Mouse (Mus musculus) ES-Bruce4 (cell line): ENCODE results near the gene Mob3a. TPM values are rescaled to one million over a fixed set of nuclear protein-coding genes. Genes with fewer than 3 reads are reported as not detected.
A peak's percentile ranks its signal among the peaks of the same experiment; 100 is the strongest.

Experiments
- H3K27ac ChIP-seq: 2 replicates; pipeline ENCODE4 v1.5.1; 2012; ENCODE audit warnings: low read length, inconsistent platforms; ENCODE audit not compliant: insufficient read depth
- H3K27me3 ChIP-seq: 2 replicates; pipeline ENCODE4 v1.6.1; 2012; ENCODE audit warnings: mild to moderate bottlenecking, low read length, inconsistent platforms; ENCODE audit not compliant: control insufficient read depth, poor library complexity, insufficient read depth, severe bottlenecking
- H3K36me3 ChIP-seq: 2 replicates; pipeline ENCODE4 v1.6.1; 2012; ENCODE audit warnings: inconsistent platforms, mild to moderate bottlenecking, low read length, moderate library complexity; ENCODE audit not compliant: control insufficient read depth, poor library complexity, insufficient read depth, severe bottlenecking
- H3K4me1 ChIP-seq: one replicate; pipeline ENCODE4 v1.8.1; 2011; ENCODE audit warnings: low read length; ENCODE audit not compliant: control insufficient read depth, insufficient read depth
- H3K4me3 ChIP-seq: 2 replicates; pipeline ENCODE4 v1.5.1; 2011; ENCODE audit warnings: low read depth, mild to moderate bottlenecking, low read length
- H3K9ac ChIP-seq: 2 replicates; pipeline ENCODE4 v1.6.1; 2012; ENCODE audit warnings: low read depth, mild to moderate bottlenecking, inconsistent platforms; ENCODE audit not compliant: poor library complexity, severe bottlenecking
- H3K9me3 ChIP-seq: replicated peaks from 2 replicates; pipeline ENCODE4 v1.6.1; 2012; ENCODE audit warnings: mild to moderate bottlenecking, low read length, inconsistent platforms; ENCODE audit not compliant: control insufficient read depth, poor library complexity, insufficient read depth, severe bottlenecking
- CTCF ChIP-seq: IDR thresholded peaks from one replicate; pipeline ENCODE4 v1.8.1; 2011; ENCODE audit warnings: low read depth, low read length
- EP300 ChIP-seq: IDR thresholded peaks from 2 replicates; pipeline ENCODE4 v1.6.1; 2011; ENCODE audit warnings: low read depth, low read length; ENCODE audit not compliant: insufficient read depth
- POLR2A ChIP-seq: IDR thresholded peaks from one replicate; pipeline ENCODE4 v1.8.1; 2011; ENCODE audit warnings: low read length; ENCODE audit not compliant: insufficient read depth
- polyA plus RNA-seq: library from polyadenylated mRNA; stranded (reverse); fragments of >200 nt; gene quantifications from 2 replicates; pipeline ENCODE4 v1.2.4, GENCODE M21; 2011; ENCODE audit warnings: low read depth; ENCODE audit not compliant: missing spikeins, insufficient read depth, insufficient read length

Mob3a gene
- polyA plus RNA-seq, 1 experiment, result 19.8 TPM

DNA sequence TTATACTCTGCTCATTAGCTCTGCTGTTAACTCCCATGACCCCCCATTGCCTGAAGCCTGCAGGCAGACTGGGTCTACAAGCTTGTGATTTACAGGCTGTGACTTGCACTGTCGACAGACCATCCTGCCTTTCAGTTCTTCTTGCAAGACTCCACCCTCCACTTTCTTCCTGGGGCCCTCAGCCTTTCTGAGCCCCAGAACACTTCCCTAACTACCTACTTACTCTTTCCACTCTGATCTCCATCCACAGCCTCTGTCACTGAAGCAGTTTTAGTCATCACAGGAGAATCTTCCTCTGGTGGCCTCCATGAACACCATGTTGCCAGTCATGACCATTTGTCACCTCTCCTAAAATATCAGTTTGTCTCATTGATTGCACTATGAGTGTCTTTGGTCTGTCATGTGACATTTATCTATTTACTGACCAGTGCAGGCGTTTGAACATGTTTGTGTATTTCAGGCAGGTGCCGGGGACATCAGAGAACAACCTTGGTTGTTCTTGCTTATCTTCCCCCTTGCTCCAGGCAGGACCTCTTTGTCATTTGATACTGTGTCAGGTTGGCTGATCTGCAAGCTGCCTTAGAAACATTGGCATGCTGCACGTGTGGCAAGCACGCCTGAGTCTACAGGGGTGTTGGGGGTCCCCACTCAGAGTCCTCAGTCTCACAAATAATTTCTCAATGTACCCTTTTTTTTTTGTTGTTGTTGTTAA, 38.1 kb downstream of the Mob3a start:
- Histone ChIP-seq H3K9ac (0 out of 2 replicates have a peak overlapping the region, but pooled peaks have one; percentile 35), H3K4me1 (peaks cover 6% of the 10 kb centered on the region), H3K27ac (peak overlapping the region; percentile 23), H3K36me3 (peaks cover 11% of the 10 kb centered on the region), H3K27me3 (no peaks in the 10 kb centered on the region), H3K9me3 (no peaks in the 10 kb centered on the region), H3K4me3 (no peak overlapping the region)
- TF ChIP-seq CTCF, result no peak
- TF ChIP-seq EP300, result no peak
- no peak for TF ChIP-seq POLR2A

DNA sequence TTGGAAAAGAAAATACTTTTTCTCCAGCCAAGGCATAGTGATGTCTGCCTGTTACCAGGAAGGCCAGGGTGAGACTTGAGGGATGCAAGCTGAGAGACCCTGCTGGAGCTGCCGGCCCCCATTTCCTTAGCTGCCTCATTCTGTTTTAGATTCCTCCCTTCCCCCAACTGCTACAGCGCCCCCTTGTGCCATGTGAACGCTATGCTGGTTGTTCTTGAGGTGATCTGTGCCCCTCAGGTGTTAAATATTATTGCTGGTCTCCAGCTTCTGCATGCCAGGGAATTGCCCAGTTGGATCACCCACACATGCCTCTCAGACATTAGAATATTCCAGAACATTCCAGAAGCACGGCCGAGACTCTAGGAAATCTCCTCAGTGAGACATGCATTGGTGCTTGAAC, 40.6 kb downstream of the Mob3a start:
- Histone ChIP-seq H3K9me3 (no peaks in the 10 kb centered on the region), H3K4me3 (no peak overlapping the region), H3K27me3 (no peaks in the 10 kb centered on the region), H3K27ac (no peak overlapping the region), H3K4me1 (peaks cover 12% of the 10 kb centered on the region), H3K36me3 (no peaks in the 10 kb centered on the region), H3K9ac (no peak overlapping the region)
- TF ChIP-seq CTCF (peak; percentile 81), POLR2A (no peak)

DNA sequence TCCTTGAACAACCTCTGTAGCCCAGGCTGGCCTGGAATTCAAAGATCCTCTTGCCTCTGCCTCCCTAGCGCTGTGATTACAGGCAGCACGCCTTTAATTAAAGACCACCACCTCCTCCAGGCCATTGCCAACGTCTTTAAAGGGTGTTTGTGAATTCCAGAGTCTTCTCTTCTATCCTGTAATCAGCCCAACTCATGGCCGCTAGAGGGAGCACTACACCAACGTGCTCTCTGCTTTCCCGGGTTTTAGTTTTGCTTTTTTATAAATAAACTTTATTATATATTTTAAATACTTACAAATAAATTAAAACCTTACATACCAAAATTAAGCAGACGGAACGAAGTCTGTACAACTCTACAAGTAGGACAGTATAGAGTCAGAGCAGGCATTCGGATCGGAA, 42.6 kb downstream of the Mob3a start:
- TF ChIP-seq CTCF (peak; percentile 63), EP300 (no peak), POLR2A (no peak)
- Histone ChIP-seq H3K36me3 (no peaks in the 10 kb centered on the region), H3K4me3 (no peak overlapping the region; the same call in 1 of the 2 replicates), H3K9ac (peak overlapping the region; percentile 8), H3K9me3 (no peaks in the 10 kb centered on the region), H3K27ac (peak overlapping the region; percentile 70), H3K27me3 (no peaks in the 10 kb centered on the region), H3K4me1 (peaks cover 16% of the 10 kb centered on the region)

GRCm38 (mm10) chr10:80658841-80659202, 43.0 kb downstream of the Mob3a start:
- Histone ChIP-seq H3K4me1 (peaks cover 13% of the 10 kb centered on the region), H3K27ac (peak overlapping the region; percentile 70), H3K9me3 (no peaks in the 10 kb centered on the region), H3K27me3 (no peaks in the 10 kb centered on the region), H3K36me3 (no peaks in the 10 kb centered on the region), H3K9ac (peak overlapping the region; percentile 8), H3K4me3 (no peak overlapping the region; the same call in 1 of the 2 replicates)
- TF ChIP-seq CTCF (no peak), EP300 (no peak), POLR2A (no peak)

DNA sequence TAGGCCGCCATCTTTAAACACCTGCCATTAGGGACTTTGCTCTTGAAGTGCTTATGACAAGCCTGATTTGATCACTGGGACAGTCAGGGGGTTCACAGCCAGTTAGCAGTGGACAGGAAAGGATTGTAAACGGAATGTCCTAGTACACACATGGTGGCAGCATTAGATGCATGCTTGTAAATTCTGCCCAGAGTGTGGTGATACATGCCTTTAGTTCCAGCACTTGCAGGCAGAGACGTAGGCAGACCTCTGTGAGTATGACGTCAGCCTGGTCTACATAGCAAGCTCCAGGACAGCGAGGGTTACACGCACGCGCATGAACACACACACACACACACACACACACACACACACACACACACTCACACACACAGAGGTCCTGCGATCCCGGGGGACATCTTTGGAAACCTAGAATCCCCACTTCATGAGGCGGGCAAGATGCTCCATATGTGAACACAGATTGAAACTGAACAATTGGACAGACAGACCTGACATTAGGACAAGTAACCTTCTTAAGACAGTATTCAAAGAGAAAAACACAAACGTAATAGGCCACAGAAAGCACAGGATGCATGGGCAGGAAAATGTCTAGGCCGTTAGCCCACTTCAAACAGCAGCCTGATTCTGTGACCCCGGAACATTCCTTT, 43.5 kb downstream of the Mob3a start:
- Histone ChIP-seq H3K9me3 (no peaks in the 10 kb centered on the region), H3K27ac (peak overlapping the region; percentile 70), H3K9ac (0 out of 2 replicates have a peak overlapping the region, but pooled peaks have one; percentile 21), H3K27me3 (no peaks in the 10 kb centered on the region), H3K36me3 (no peaks in the 10 kb centered on the region), H3K4me3 (no peak overlapping the region), H3K4me1 (peaks cover 11% of the 10 kb centered on the region)
- TF ChIP-seq POLR2A, result no peak
- TF ChIP-seq EP300, result no peak
- no peak for TF ChIP-seq CTCF

DNA sequence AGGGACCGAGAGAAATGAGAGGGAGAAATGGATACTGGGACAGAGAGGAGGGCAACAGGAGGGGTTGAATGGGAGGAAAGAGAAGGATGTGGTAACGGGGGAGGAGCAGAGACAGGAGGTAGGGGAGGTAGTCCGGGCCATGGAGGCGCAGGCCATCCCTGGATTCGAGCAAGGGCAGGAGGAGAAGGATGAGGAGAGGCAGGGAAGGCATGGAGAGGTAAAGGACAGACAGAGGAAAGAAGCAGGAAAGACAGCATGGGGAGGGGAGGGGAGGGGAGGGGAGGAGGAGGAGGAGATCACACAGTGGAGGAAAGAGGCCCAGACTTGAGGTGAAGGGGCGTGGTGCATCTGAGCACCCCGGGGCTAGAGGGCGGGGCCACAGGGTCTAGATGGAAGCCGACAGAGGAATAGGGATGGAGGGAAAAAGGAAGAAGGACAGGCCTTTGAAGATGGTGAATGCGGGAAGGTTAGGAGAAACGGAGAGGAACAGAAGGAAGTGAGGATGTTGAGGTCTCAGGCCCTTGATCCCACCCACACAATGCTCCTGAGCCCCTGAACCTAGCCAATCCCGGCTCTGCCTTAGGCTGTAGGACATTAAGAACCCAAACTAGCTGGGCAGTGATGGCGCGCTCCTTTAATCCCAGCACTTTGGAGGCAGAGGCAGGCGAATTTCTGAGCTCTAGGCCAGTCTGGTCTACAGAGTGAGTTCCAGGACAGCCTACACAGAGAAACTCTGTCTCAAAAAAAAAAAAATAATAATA, 44.7 kb downstream of the Mob3a start, which contains the start of gene Btbd2:
Gene Btbd2 (minus strand): TSS at position 209 of the 761 bp plus-strand sequence.
- TF ChIP-seq EP300 (no peak), POLR2A (no peak), CTCF (no peak)
- peak within 1 kb of the TSS; percentile 92 for H3K27ac ChIP-seq
- peak within 1 kb of the TSS; percentile 81 for H3K9ac ChIP-seq
- H3K4me1 ChIP-seq, result peaks cover 9% of the 10 kb centered on the region
- no peaks in the 10 kb centered on the region for H3K9me3 ChIP-seq
- no peaks in the 10 kb centered on the region for H3K36me3 ChIP-seq
- no peaks in the 10 kb centered on the region for H3K27me3 ChIP-seq
- H3K4me3 ChIP-seq, result peak within 1 kb of the TSS; percentile 93
